Mouse (Mus musculus) forebrain, embryonic 14.5 days (tissue): Measurements from ENCODE around the gene Qpct. TPM values are rescaled to one million over a fixed set of nuclear protein-coding genes. Genes with fewer than 3 reads are reported as not detected.
A peak's percentile ranks its signal among the peaks of the same experiment; 100 is the strongest.
"Not testable (repeated sequence)": the region's sequence is repeated elsewhere in the genome, so short reads cannot be mapped to it uniquely, and the experiment has no call there.

ENCODE experiments used
- ATAC-seq: fragments of 200-750 bp; cut with Nextera tagmentation; 2 replicates; pipeline ENCODE4 v1.8.0; 2017; ENCODE audit warnings: mild to moderate bottlenecking, moderate library complexity
- DNase-seq: peaks from one replicate; pipeline ENCODE4 v3.0.0-alpha.2; 2015; ENCODE audit warnings: low spot score
- H3K27ac ChIP-seq: fragments of 300-500 bp; sonication (generic); 2 replicates; pipeline ENCODE4 v1.5.1; 2014; ENCODE audit warnings: low read depth, mild to moderate bottlenecking, control low read depth, low read length, moderate library complexity
- H3K27me3 ChIP-seq: fragments of 300-500 bp; sonication (generic); replicated peaks from 2 replicates; pipeline ENCODE4 v1.6.1; 2014; ENCODE audit warnings: low read length, control low read depth, mixed read lengths; ENCODE audit not compliant: control insufficient read depth, insufficient read depth
- H3K36me3 ChIP-seq: fragments of 300-500 bp; sonication (generic); 2 replicates; pipeline ENCODE4 v1.6.1; 2014; ENCODE audit warnings: low read length, control low read depth; ENCODE audit not compliant: control insufficient read depth, insufficient read depth
- H3K4me1 ChIP-seq: fragments of 300-500 bp; sonication (generic); 2 replicates; pipeline ENCODE4 v1.6.1; 2014; ENCODE audit warnings: antibody characterized with exemption, low read length, control low read depth; ENCODE audit not compliant: control insufficient read depth, insufficient read depth
- H3K4me2 ChIP-seq: fragments of 300-500 bp; sonication (generic); 2 replicates; pipeline ENCODE4 v1.6.1; 2014; ENCODE audit warnings: mild to moderate bottlenecking, control low read depth, low read length
- H3K4me3 ChIP-seq: fragments of 300-500 bp; sonication (generic); 2 replicates; pipeline ENCODE4 v1.5.1; 2014; ENCODE audit warnings: low read depth, low read length, control low read depth
- H3K9ac ChIP-seq: fragments of 300-500 bp; sonication (generic); 2 replicates; pipeline ENCODE4 v1.6.1; 2014; ENCODE audit warnings: mild to moderate bottlenecking, low read length, control low read depth, moderate library complexity
- H3K9me3 ChIP-seq: fragments of 300-500 bp; sonication (generic); replicated peaks from 2 replicates; pipeline ENCODE4 v1.6.1; 2016; ENCODE audit warnings: low read length, control low read depth, mixed read lengths; ENCODE audit not compliant: control insufficient read depth
- WGBS: fragments of 180-500 bp; shearing (Covaris S2); extraction: QIAGEN DNeasy Blood & Tissue Kit; methylation state at CpG from one replicate; pipeline ENCODE4 v1.1.7; 2014; 5-methylcytosine and 5-hydroxymethylcytosine counted together
- polyA plus RNA-seq: library from polyadenylated mRNA; unstranded; fragments of >200 nt; fragmentation: Nextera tagmentation; extraction: Ambion mirVana; gene quantifications from 2 replicates; pipeline ENCODE4 v1.2.1, GENCODE M21; 2014

Qpct gene
- polyA plus RNA-seq, 1 experiment from 2014 or later, result 13.4 TPM

DNA sequence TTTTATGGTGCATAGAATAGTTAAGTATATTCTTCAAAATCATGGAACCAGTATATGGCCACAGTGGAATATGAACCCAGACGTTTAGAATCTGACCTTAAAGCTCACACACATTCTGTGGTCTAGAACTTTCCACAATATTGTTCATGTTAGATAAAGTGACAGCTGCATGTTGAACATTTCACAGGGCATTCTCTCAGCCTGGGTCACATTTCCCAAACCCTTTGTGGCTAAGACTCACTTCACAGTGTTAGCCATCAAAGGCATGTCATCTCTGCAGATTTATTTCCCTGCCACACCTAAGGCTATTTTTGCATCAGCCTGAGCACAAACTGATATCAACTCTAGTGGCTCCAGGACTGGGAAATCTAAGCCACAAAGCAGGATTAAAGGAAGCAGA, 40.0 kb downstream of the Qpct start:
- no peak for ATAC-seq
- no peak overlapping the region for H3K4me3 ChIP-seq
- no peaks in the 10 kb centered on the region for H3K9me3 ChIP-seq
- H3K27me3 ChIP-seq, result no peaks in the 10 kb centered on the region
- DNase-seq, result no peak
- no peak overlapping the region for H3K4me2 ChIP-seq
- 68% methylated on average over 1 of the region's 1 CpGs for WGBS
- no peak overlapping the region for H3K9ac ChIP-seq
- no peaks in the 10 kb centered on the region for H3K4me1 ChIP-seq
- H3K36me3 ChIP-seq, result no peaks in the 10 kb centered on the region
- H3K27ac ChIP-seq, result no peak overlapping the region

DNA sequence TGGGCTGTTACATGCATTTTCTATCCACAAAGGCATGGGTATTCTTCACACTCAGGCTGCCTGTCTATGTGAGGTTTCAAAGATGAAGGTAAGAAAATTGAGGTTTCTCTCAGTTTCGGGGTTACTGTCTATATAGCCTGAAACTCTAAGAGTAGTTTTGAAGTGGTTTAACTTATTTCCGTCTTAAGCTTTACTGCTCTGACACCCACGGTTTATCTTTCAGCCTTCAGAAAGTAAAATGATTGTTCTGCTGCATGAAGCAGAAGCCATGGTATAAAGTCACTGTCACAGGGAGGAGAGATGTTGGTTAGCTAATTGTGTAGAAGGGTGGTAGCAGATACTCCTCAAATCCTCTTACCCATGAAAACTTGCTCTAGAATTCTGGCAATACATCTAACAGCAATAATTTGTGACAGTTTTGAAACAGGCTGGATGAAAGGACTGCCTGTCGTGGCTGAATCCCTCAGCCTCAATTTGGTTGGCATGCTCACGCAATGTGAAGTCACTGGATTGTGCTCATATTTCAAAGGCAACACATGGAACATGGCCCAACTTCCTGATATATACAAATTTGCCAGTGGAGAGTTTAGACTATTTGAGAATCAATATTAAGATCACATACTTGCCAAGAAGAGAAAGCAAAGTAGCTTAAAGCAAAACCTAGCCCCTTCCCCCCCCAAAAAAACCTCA, 41.7 kb downstream of the Qpct start:
- DNase-seq, result no peak
- Histone ChIP-seq H3K27me3 (no peaks in the 10 kb centered on the region), H3K9ac (no peak overlapping the region), H3K4me2 (no peak overlapping the region), H3K36me3 (no peaks in the 10 kb centered on the region), H3K4me1 (no peaks in the 10 kb centered on the region), H3K9me3 (no peaks in the 10 kb centered on the region), H3K27ac (no peak overlapping the region), H3K4me3 (no peak overlapping the region)
- WGBS, result 80% methylated on average over 5 of the region's 5 CpGs
- ATAC-seq, result no peak

DNA sequence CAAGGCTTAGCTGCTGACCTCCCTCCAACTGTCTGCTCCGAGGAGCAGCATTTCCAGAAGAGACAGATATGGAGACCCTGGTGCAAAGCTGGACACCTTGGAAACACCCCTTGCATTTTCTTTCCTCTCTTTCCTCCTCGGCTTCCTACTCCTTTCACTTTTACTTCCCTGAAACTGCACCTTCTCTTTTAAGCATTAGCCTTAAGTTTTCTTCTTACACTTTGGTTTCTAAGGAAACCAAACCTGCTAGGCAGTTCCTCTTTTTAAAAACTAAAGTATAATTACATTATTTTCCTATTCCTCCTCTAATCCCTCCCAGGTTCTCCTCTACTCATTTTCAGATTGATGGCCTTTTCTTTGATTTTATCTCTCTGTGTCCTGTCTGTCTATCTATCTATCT, 43.9 kb downstream of the Qpct start:
- Histone ChIP-seq H3K4me1 (no peaks in the 10 kb centered on the region), H3K9ac (no peak overlapping the region), H3K27ac (no peak overlapping the region), H3K27me3 (no peaks in the 10 kb centered on the region), H3K4me3 (no peak overlapping the region), H3K4me2 (no peak overlapping the region), H3K36me3 (no peaks in the 10 kb centered on the region), H3K9me3 (no peaks in the 10 kb centered on the region)
- ATAC-seq (no peak), DNase-seq (no peak)
- WGBS, result 95% methylated on average over 2 of the region's 2 CpGs

DNA sequence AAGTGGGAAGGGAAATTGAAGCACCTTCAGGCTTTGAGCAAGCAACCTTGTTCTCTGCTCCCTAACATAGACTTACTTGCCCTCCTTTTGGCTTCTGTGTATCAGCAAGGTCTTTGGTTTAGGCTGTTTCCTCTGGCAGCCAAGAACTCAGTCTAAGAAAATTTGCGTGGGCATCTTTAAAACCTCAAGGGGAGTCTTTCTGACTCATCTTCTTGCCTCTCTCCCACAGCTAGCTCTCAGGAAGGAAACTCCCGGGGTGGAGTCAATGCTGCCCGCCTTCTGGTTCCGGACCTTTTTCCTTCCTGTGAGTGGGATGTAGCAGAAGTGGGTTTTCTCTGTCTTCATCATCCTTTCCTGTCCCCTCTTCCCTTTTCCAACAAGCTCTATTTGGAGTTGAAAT, 48.2 kb downstream of the Qpct start:
- Histone ChIP-seq H3K27me3 (no peaks in the 10 kb centered on the region), H3K4me3 (no peak overlapping the region), H3K4me2 (no peak overlapping the region), H3K9ac (no peak overlapping the region), H3K27ac (no peak overlapping the region), H3K9me3 (no peaks in the 10 kb centered on the region), H3K36me3 (no peaks in the 10 kb centered on the region), H3K4me1 (no peaks in the 10 kb centered on the region)
- ATAC-seq (no peak), DNase-seq (no peak)
- 94% methylated on average over 4 of the region's 4 CpGs for WGBS

DNA sequence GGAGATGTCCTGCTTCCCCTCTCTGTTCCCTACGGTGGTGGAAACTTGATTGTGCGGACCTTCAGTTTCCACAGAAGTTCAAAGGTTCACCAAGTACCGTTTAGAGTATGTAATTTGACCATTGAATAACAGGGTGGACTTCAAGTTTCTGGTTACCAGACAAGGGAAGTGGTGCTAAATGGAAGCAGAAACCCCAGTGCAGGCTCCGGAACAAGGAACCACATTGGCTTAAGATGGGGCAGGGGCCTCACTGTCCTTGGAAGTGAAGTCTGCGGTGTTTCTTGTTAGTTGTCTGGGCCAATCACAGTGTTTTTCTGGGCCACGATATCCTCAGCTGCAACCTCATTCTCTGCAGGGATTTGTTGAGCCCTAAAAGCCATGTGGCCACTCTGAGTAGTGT, 56.5 kb downstream of the Qpct start:
- Histone ChIP-seq H3K9ac (no peak overlapping the region), H3K4me3 (no peak overlapping the region), H3K27me3 (no peaks in the 10 kb centered on the region), H3K27ac (no peak overlapping the region), H3K4me2 (no peak overlapping the region), H3K36me3 (no peaks in the 10 kb centered on the region), H3K9me3 (no peaks in the 10 kb centered on the region), H3K4me1 (no peaks in the 10 kb centered on the region)
- no peak for ATAC-seq
- DNase-seq, result no peak
- 85% methylated on average over 6 of the region's 6 CpGs for WGBS

DNA sequence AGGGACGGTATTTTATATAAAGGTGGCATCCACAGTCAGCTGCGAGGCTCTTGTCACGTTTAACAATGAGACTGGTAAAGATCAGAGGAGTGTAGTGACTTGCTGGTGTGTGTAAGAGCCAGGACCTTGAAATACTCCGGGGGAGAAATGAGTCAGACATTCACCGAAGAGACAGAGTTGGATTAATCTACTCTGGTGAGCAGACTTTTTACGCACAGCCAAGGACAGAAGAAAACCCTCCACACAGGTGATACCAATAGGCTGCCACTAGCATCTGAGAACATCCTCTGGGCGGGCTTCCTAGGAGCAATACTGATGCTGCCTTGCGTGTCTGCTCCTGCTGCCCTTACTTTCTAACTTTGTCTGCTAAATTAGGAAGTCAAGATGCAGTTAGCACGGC, 57.9 kb downstream of the Qpct start:
- Histone ChIP-seq H3K4me1 (no peaks in the 10 kb centered on the region), H3K27ac (no peak overlapping the region), H3K36me3 (no peaks in the 10 kb centered on the region), H3K4me2 (no peak overlapping the region), H3K27me3 (no peaks in the 10 kb centered on the region), H3K9me3 (no peaks in the 10 kb centered on the region), H3K4me3 (no peak overlapping the region), H3K9ac (no peak overlapping the region)
- WGBS, result 79% methylated on average over 9 of the region's 9 CpGs
- ATAC-seq, result no peak
- DNase-seq, result no peak

DNA sequence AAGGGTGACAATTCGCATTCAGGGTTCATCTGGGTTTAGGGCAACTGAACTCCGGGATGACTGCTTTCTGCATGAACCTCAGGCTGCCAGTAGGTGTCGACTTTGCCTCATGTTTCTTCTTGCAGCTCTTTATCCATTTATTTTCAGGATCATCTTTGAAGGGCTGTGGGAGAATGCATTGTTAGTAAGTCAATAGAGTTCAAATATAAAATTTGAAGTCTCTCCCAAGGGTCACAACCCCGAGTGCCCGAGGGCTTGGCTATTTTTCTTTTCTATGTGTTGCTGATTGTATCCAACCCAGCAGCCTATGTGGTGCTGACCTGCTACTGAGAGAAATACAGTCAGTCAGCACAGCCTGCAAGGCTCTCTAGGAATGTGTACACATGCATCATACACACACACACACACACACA, 59.2 kb downstream of the Qpct start:
- peak; percentile 68 for ATAC-seq
- Histone ChIP-seq H3K27ac (no peak overlapping the region), H3K4me2 (no peak overlapping the region), H3K27me3 (no peaks in the 10 kb centered on the region), H3K4me3 (no peak overlapping the region), H3K9me3 (no peaks in the 10 kb centered on the region), H3K9ac (no peak overlapping the region), H3K4me1 (no peaks in the 10 kb centered on the region), H3K36me3 (no peaks in the 10 kb centered on the region)
- 26% methylated on average over 5 of the region's 5 CpGs for WGBS
- peak; percentile 77 for DNase-seq

DNA sequence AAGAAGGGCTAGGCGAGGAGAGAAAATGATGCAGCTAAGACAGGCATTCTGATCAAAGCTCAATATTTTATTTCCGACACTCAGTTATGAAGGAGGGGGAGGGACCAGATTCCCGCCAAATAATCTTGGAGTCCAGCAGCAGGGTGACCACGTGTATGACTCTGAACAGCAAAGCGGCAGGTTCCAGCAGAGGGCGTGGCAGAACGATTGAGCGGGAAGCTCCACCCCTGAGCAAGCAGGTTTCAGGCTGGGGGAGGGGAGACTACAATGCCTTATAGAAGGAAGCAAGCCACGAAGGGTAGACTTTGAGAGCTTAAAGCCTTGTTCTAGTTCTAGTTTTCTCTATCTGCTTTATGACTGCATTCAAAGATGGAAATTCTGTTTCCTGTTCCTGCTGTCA, 63.5 kb downstream of the Qpct start:
- WGBS, result 61% methylated on average over 9 of the region's 9 CpGs
- not testable (repeated sequence) for H3K27me3 ChIP-seq, H3K36me3 ChIP-seq, H3K4me2 ChIP-seq, H3K9ac ChIP-seq, H3K9me3 ChIP-seq, ATAC-seq, H3K27ac ChIP-seq, DNase-seq, H3K4me3 ChIP-seq, H3K4me1 ChIP-seq

DNA sequence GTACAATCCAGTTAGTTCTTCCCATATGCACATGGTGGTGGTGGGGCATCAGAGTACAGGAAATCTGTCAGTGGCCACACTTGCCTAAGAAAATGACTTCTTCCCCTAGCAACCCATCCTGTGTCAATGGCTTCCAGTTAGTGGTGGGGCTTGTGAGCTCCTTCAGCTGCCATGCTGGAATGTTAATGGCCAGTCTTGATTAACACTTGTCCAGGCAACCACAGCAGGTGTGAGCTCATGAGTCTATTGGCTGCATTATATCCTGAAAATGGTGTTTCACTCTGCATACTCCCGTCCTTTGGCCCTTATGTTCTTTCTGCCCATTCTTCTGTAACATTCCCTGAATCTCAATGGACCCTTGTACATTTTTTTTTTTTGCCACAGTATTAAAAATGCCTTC, 67.4 kb downstream of the Qpct start:
- DNase-seq (no peak), ATAC-seq (no peak)
- H3K27ac ChIP-seq, result no peak overlapping the region
- no peaks in the 10 kb centered on the region for H3K27me3 ChIP-seq
- no peaks in the 10 kb centered on the region for H3K9me3 ChIP-seq
- no peaks in the 10 kb centered on the region for H3K36me3 ChIP-seq
- no peak overlapping the region for H3K4me3 ChIP-seq
- H3K9ac ChIP-seq, result no peak overlapping the region
- no peak overlapping the region for H3K4me2 ChIP-seq
- H3K4me1 ChIP-seq, result no peaks in the 10 kb centered on the region
- 66% methylated on average over 1 of the region's 1 CpGs for WGBS
